Mouse (Mus musculus) gonadal fat pad, adult 2 months (tissue): ENCODE measurements at regions not wholly inside any gene's neighbourhood (a gene's known extent, or its start where the extent isn't known, plus 50 kb on each side); places are given as distances from the start of the nearest gene placed in this dataset.

Experiments used
- DNase-seq: peaks from one replicate; pipeline ENCODE4 v3.0.0-alpha.2; 2012; ENCODE audit warnings: low read depth

DNA sequence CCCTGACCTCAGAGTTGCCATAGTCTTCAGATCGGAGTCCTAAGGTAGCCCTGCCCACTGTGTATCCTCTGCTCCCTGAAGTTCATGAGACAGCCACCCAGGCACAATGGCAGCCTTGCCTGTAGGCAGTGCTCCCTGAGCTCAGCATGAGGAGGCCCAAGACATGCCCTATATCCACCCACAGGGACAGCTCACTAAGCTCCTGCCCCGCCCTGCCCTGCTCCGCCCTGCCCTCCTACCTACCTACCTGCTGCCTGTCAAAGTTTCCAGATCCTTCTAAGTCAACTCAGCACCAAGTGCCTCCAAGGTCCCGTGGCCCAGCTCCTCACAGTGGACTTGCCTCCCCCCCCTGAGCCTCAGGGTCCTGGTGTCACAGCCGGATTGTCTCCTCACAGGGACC is 168.9 kb downstream of the Bcl11b start:
- no peak for DNase-seq

DNA sequence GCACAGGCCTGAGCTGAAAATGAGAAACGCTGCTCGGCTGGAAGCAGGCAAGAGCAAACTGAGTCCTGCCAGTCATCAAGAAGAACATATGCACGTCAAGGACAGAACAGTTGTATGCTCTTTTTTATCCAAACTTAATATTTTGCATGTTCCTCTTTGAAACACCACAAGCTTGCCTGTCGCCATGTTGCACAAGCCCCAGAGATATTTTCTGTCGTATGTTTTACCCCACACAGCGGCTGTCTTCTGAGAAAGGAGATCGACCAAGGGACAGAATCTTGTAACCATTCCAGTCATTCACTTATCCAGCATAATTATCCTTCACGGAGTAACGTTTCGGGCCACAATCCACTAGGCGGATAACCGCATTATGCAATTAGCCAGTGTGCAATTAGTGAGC is 165.7 kb downstream of the Bcl11b start:
- DNase-seq = no peak

DNA sequence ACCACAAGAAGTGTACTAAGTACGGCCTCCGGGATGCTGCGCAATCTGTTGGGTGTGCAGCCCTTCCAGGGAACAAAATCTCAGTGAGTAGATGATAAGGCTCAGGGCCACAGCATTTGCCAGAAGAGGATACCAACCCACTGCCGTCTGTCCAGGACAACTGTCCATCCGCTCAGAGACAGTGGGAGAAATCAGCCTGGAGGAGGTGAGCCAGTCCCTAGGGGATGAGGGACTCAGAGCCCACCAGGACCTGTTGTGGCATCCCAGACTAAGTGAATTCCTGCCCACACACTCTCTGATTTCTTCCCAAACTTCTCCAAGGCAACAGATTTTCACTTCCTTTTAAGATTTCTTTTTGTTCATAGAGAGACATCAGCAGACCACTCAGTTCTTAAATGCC is 158.8 kb downstream of the Bcl11b start:
- no peak for DNase-seq

DNA sequence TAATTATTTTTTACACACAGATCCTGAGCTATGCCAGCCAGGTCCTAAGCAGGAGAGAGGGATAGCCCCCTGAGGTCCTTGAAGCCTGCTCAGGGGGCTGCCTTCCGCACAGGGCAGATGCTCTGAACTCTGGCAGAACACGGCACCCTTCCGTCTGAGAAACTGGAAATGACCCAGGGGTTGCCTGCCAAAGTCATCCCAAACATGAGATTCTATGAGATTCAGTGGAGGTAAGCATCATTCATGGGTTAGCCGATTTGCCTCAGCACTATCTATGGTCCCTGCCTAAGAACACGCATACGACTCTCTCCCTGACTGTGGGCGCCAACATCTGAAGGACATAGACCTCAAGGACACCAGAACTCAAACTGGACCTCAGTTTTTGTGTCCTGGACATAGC is 152.8 kb downstream of the Bcl11b start:
- no peak for DNase-seq

DNA sequence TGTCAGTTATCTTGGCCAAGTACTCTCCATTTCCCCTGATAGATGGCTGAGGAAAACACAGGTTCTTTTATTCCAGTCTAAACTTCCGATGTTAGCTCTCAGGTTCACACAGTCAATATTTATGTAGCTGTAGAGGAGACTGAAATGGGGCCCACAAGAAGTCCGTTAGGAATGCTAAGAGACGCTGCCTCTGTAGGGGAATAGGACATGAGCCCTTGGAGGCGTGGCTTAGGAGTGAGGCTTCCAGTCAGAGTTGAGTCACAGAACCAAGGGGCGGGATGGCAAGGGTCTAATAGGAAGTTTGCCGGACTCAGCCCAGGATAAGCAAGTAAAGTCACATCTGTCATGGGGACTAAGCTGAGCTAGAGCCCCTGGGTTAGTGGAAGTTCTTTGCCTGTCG is 150.5 kb downstream of the Bcl11b start:
- no peak for DNase-seq

DNA sequence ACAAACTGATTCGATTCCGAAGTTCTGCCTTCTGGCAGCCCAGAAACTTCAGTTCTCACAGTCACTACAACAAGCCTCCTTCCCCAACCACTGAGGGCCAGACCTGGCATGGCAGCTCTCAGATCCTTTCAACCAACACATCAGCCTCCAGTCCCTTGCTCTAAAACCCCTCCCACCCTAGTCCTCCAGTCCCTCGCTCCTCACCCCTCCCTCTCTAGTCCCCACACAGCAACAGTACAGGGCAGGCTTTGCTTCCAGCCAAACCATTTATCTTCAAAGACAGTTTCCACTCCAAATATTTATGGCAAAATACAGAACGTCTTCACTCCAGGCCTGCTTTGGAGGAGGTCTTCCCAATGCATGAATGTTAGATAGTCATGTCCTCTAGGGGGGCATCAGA is 147.9 kb downstream of the Bcl11b start:
- no peak for DNase-seq

DNA sequence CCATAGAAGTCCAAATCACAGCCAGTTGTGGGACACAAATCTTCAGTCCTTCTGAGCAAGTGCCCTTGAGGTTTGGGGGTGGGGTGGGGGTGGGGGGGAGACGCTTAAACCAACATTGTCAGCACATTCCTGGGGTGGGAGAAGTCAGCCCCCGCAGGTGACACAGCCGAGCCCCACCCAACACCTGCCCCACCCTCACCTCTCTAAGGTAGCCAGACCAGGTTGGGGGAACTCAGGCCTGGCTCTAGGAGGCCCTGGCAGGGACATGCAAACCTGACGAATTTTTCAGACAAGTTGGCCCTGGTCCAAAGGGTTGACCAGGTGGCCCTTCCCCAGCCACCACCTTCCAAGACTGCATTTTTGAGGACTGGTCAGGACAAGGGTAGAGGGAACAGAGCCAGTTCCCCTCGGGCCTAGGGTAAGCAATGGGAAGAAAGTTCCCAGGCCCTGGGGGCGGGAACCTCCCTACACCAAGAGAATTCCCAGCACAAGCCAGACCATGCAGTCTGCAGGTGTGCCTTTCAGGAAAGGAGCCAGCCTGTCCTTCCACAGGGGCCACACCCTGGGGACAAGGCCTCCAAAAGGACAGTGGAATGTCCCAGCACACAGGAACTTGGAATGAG is 146.9 kb downstream of the Bcl11b start:
- DNase-seq = no peak

DNA sequence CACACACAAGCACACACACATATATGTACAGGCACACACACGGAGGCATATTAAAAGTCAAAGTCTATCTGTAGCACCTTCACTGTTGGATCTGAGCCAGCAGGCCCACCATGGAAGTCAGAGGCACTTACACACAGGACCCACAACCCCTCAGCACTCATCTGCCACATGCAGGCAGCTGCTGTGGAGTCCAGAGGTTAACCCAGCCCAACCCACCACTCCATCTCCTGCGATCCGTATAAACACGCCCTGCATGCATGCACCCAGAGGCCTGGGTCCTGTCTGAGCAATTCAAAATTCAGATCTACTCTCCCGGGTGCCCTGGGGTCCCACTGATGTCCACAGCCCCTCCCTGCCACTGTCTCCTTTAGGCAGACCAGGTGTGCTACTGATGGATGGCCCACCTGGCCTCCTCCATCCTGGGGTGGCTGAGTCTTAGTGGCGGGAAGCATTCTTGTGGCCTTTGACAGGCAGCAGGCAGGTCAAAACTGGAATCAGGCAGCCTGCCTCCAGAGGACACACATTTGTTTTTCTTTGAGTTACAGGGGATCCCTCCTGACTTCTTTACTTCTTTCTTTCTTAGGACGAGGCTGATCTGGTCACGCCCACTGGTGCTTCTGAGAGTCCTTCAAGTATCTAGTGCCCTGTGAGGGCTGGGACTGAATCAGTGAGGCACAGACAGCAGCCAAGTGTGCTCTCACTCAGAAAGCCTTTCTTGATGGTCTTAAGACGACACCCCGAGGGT is 144.7 kb downstream of the Bcl11b start:
- DNase-seq = no peak

DNA sequence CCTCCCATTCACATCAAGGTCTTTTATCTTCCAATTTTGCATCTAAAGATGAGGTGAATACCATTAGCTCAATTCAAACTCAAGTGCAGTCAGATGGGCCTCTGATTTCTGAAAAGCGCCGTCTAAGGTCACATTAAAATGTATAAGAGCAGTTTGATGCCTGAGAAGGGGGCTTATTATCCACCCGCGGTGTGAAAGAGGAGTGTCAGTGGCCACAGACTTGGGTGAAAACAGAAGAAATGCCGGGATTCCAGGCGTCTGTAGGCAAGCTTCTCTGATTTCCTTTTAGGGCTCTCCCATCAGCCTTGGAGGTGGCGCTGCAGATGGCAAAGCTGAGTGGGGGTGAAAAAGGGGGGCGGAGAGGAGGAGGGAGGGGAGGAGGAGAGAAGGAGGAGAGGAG is 143.7 kb downstream of the Bcl11b start:
- no peak for DNase-seq

DNA sequence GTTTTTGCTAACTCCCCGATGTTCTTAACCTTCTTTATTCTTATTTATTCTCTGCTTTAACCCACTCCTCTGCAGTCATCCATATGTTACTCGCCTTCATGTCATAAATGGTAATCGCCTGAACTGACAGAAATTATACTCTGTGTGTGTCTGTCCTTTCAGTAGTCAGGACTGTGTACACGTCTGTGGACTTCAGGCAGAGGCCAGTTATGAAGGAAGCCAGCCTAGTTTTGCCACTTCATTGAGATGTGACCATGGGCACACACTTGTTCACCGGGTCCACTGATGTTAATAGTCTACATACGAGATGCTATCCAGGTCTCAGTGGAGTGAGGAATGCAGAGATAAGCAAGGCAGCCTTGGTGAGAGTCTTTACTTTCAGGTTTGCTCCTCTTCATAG is 143.0 kb downstream of the Bcl11b start:
- no peak for DNase-seq
